Mouse (Mus musculus): ENCODE measurements around the gene Rd3l.

GRCm38 (mm10) chr12:112024581-112025310 lies 43.6 kb upstream of the Rd3l start:
- TF ChIP-seq CTCF (IDR thresholded peaks at IDR 0.05; ENCODE audit: borderline replicate concordance, insufficient read depth, low read length) (no peak), POLR2A (IDR thresholded peaks at IDR 0.05; ENCODE audit: low read depth, low read length) (no peak)

Measured in embryonic fibroblast, embryonic 13.5 days (primary cell).